Mouse (Mus musculus): ENCODE results near the gene H2-Q2.
"Not testable (repeated sequence)": the region's sequence is repeated elsewhere in the genome, so short reads cannot be mapped to it uniquely, and the experiment has no call there.

- TF ChIP-seq POLR2A (IDR thresholded peaks at IDR 0.05; ENCODE audit: insufficient read depth, low read depth, low read length) = not testable (repeated sequence)
- TF ChIP-seq CTCF (IDR thresholded peaks at IDR 0.05; ENCODE audit: insufficient read depth, low read depth, low read length) = 0 out of 2 replicates have a peak, but pooled peaks have one; percentile 25
These were observed 46.2 kb upstream of the H2-Q2 start for GRCm38 (mm10) chr17:35295796-35296195.

Data from olfactory bulb, adult 2 months (tissue).